Mouse (Mus musculus): ENCODE measurements around the gene Slain2.
"Not testable (repeated sequence)": the region's sequence is repeated elsewhere in the genome, so short reads cannot be mapped to it uniquely, and the experiment has no call there.

The Slain2 gene

DNA sequence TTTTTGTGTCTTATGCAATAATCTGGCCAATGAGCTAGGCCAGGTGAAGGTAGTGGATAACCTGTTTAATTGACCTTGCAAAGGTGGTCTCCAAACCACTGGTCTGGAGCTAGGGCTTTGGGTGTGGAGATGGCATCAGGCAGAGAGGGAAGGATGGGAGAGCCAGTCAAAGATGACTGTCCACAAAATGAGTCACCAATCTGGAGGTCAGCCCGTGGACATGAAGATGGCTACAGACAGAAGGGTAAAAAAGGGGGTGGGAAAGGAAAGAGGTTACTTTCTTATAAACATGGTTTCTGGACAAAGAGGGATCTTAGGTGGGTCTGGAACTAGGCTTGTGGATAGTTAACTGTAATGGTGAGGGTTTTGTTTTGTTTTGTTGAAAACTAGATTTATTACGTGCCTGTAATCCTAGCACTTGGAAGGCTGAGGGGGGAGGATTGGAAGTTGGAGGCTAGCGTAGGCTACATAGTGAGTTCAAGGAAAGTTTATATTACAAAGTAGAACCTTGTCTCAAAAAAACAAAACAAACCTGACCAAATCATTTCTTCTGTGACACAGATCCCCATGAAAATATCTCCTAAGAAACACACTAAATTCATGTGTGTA is 40.0 kb downstream of the Slain2 start:
- DNase-seq (ENCODE audit: low spot score): no peak

DNA sequence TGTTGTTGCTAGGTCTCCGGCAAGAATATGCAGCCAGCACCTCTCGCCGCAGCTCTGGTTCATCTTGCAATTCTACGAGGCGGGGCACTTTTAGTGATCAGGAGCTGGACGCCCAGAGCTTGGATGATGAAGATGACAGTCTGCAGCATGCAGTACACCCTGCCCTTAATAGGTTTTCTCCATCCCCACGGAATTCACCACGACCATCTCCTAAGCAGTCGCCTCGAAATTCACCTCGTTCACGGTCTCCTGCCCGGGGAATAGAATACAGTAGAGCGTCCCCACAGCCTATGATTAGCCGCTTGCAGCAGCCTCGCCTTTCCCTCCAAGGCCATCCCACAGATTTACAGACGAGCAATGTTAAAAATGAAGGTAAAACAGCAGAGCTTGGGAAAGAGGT is 43.2 kb downstream of the Slain2 start:
- DNase-seq (ENCODE audit: low spot score): no peak

DNA sequence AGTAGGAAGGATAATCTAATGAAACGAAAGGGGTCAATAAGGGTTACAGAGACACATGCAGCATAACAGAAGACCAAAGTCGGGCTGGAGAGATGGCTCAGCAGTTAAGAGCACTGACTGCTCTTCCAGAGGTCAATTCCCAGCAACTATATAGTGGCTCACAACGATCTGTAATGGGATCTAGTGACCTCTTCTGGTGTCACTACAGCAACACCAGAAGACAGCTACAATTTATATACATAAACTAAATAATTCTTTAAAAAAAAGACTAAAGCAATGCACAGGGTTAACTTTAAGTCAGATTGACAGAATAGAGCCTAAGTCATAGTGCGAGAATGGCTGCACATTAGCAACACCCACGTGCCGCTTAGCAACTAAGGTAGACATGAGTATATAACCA is 46.0 kb downstream of the Slain2 start:
- no peak for DNase-seq (ENCODE audit: low spot score)

DNA sequence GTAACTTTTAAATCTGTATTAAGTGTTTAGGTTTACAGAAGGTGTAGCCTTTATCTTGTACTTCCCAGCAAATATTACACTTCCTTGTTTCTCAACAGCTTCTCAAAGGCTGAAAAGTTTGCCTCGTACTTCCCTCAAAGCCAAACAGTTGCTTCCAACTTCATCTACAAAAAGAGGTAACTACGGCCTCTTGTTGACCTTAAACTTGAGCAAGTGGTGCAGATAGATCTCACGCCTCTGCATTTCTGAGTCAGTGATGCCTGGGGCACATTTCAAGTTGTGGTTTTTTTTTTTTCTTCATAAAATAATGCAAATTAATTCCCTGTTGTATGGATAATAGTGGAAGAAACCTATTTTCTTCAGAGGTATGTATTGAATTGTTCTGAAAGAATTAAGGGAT is 51.6 kb downstream of the Slain2 start:
- no peak for DNase-seq (ENCODE audit: low spot score)

DNA sequence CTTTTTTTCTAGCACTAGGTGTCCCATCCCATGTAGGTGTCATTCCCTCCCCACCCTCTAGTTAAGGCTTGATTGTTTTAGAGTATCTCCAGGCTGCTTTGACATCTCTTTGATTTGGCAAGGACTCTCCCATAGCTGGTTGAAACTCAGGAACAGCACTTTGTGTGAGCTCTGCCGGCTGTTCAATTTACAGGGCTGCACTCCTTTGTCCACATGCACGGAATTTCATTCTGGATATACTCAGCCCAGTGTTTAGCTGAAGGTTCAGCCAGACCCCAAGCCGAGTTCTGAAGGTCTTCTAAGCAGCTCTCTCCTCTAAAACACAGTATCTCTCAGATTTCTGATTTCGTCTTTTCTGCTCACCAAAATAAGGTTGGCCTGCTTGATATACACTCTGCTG is 58.3 kb downstream of the Slain2 start:
- no peak for DNase-seq (ENCODE audit: low spot score)

DNA sequence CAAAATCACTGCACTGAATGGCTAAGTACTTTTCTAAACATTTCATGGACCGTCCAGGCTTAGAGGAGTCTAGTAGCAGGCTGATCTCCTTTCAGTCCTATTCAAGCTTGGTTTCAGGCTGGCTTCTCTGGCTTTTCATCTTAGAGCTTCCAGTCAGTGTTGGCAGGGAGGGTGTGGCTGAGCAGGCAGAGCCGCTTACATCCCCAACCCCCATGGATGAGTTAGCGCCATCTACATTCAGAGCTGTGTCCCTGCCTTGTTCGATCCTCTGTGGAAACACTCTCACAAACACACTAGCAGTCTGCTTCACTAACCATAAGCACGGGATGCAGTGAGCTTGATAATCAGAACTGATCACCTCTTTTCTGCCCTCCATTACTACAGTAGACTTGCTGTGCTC is 58.8 kb downstream of the Slain2 start:
- no peak for DNase-seq (ENCODE audit: low spot score)

DNA sequence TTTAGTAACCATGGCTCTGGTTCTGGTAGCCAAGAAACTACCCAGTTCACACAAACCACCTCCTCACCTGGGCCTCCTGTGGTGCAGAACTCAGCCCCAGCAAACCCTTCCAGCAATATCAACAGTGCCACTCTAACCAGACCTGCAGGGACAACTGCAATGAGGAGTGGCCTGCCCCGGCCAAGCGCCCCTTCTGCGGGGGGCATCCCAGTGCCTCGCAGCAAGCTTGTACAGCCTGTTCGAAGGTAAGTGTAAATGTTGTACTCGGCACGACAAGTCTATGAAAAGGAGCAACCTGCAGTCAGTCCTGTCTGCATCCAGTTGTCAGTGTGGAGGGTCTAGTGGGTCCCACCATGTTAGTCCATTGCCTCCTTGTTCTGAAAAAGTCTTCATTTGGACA is 60.5 kb downstream of the Slain2 start, which contains the start of gene Gm10135:
Gene Gm10135, minus strand, starts transcription at position 101 of the 400 bp plus-strand sequence.
- DNase-seq (ENCODE audit: low spot score): no peak

DNA sequence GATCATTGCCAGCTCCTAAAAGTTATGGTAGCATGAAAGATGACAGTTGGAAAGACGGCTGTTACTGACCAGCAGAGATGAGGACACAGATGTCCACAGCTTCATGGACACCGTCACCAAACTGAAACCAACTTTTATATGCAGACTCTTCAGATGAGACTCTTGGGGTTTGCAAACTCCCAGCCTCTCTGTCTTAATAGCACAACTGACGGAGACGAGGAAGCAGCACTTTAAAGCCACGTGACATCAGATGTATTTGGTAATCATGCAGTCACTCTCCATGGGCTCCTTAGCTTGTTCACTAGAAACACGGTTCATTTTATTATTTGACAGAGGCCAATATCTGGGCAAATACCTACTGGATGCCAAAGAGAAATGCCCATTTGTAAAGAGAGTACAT is 61.9 kb downstream of the Slain2 start:
- DNase-seq (ENCODE audit: low spot score): no peak

DNA sequence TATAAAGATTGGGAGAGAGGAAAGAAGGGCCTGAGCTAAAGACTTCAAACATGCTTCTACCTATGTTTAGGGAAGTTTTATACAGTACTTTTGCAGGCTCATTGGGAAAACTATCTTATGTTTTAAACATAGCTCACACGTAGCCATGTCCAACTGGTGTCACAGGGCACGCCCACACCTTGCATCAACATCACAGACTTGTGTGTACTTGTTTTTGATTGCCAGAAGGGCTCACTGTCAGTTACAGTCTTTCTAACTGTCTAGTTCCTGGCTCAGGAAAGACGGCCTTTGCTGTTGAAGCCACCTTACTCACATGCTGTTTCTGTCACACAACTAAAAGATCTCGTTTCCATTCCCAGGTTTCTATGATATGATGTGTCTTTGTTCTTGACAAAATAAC is 62.4 kb downstream of the Slain2 start:
- no peak for DNase-seq (ENCODE audit: low spot score)

DNA sequence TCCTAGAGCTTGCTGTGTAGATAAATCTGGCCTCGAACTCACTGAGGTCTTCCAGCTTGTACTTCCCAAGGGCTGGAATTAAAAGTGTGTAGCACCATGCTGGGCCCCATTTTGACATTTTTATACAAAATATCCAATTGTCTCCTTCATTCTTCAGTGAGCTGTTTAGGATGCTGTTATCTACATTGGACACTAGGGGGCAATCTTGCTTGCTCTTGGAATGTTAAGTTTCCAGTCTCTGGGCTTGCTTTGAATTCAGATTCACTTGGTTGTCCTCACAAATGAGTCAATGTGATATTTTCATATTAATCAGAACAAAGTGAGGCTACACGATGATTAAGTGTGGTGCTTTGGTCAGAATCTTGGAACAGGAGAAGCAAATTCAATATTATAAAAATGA is 70.0 kb downstream of the Slain2 start:
- no peak for DNase-seq (ENCODE audit: low spot score)

DNA sequence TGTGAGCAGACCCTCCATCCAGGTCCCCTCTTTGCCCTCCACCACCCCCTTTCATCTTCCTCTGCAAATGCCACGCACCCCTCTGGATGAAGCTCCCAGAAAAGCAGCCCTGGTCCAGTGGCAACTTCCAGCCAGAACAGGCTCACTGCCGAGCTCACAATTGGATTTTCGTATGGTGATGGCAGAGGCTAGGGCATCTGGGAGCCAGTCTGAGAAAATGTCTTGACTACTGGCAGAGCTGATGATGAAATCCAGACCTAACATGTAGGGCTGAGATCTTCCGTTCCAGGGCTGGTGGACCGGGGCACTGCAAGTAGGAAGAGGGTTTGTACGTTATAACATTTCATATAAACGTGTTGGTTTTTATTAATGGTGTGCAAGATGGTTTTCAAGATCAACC is 73.7 kb downstream of the Slain2 start:
- no peak for DNase-seq (ENCODE audit: low spot score)

DNA sequence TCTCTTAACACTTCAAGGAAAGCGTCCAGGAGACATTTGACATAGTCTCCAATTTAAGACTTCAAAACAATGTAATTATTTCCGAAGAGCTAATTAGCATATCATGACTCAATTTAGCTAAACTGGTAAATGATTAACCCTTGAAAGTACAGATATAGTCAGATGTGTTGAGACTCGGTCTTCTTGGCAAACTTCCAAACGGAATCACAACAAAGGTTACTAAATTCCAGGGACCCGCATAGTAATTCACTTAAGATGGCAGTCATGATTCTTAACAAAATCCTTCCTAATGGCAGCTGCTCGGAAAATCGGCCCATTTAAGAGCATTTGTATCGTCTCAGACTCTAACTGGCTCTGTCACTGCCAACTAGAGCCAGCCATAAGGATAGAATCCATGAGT is 75.7 kb downstream of the Slain2 start:
- DNase-seq (ENCODE audit: low spot score): no peak

DNA sequence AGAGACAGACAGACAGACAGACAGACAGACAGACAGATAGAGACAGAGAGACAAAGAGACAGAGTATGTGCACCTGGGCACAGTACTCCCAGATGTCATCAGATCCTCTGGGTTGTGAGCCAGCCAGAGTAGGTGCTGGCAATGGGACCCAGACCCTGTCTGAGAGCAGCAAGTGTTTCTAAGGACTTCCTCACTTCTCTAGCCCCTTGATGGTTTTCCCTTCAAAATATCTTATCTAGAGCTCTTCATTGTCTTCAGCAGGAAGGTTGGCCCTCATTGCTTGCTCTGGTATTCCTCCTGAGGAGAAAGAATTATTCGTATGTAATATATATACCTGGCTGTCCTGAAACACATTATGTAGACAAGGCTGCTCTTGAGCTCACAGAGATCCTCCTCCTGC is 78.4 kb downstream of the Slain2 start:
- DNase-seq (ENCODE audit: low spot score): no peak

DNA sequence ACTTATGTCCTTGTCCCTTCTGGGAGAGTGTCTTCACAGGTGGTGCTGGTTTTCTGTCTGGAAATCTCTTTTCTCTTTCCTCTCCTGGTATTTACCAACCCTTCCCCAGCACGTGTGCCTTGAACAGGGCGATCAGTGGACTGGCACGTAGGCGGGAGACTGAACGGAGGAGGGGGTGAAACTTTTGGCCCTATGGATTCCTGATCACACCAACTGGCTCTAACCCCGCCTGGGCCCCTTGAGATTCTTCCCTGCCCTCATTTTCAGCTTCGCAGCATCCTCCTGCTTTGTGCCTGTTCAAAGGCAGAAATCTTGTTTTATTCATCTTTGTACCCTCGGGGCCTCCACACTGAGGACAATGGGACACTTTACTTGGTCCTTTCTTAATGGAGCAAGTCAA is 80.3 kb downstream of the Slain2 start:
- no peak for DNase-seq (ENCODE audit: low spot score)

DNA sequence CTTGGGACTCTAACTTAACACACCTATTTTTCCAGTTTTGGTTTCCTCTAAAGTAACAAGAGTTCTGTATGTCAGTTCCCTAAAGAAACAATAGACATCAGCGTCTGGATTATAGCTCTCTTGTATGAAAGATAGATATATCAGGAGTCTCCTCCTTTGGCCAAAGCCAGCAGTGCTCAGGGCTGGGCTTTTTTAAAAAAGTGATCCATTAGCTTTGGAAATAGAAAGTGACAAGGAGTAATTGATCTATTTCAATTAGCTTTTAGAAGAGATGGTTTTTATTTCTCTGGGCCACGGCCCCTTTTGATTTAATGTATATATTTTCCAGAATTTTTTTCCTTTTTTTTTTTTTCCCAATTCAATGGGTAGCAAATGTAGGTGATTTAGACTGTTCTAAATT is 80.8 kb downstream of the Slain2 start:
- DNase-seq (ENCODE audit: low spot score): no peak

DNA sequence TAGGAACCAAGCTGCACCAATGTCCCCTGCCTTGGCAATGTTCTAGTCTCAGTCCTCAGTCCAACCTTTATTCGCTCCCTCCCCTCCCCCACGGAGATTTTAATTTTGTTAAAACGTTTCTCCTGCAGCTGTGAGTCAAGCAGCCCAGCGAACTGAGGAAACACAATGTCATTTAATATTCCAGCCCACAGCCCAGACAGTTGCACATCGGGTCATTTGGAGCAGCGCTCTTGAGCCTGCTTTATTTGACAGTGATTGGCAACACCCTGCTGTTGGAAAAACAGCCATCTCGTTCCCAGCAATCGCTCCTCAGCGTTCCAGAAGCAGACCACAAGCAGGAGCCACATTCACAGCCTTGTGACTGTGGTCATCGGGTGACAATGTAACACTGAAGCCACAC is 81.3 kb downstream of the Slain2 start:
- DNase-seq (ENCODE audit: low spot score): no peak

DNA sequence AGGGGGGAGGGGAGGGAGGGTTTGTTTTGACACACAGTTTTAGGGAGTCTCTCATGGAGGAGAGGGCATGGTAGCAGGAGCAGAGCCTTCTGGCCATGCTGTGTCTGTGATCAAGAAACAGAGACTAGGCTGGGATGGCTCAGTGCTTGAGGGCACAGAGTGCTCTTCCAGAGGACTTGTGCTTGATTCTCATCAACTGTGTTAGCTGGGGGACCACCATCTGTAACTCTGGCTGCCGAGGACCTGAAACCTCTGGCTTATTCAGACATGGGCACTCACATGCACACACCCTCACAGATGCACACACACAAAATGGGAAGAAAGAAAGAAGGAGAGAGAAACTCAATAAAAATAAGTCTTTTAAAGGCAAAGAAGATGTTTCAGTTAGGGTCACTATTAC is 84.4 kb downstream of the Slain2 start:
- DNase-seq (ENCODE audit: low spot score): not testable (repeated sequence)

DNA sequence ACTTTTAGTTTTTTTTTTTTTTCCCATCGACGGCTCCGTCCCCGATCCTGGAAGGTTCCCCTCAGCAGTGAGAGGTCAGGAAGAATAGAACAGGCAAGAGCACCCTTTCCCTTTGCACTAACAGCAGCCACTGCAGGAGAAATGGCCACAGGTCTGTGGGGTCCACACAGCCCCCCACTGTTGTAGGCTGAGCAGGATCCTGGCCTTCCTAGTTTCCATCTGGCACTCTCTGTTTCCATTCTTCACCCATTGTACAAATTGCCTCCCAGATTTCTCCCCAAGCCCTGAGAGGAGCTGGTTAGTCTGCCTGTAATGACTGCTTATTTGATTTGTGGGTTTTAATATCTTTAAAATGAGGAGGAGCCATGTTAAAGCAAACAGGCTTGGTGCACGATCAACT is 89.9 kb downstream of the Slain2 start:
- DNase-seq (ENCODE audit: low spot score): no peak

DNA sequence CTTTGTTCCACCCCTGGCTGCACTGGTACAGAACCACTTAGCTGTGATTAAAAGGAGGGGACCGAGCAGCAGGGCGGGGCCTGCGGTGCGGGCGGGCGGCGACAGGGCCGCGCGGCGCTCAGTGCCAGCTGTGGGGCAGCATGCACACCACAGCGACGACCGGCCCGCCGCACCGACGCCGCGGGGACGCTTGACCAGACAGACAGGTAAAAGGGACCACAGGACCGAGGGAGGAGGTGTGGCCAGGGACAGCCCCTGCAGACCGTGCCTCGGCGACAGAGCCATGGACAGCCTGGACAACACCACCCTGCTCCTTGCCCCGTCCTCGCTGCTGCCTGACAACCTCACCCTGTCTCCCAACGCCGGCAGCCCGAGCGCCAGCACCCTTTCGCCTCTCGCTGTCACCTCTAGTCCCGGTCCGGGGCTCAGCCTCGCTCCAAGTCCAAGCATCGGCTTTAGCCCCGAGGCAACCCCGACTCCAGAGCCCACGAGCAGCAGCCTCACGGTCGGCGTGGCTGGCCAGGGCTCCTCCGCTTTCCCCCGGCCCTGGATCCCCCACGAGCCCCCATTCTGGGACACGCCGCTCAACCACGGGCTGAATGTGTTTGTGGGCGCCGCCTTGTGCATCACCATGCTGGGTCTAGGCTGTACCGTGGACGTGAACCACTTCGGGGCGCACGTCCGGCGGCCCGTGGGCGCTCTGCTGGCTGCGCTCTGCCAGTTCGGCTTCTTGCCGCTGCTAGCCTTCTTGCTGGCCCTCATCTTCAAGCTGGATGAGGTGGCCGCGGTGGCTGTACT is 92.9 kb downstream of the Slain2 start, which contains the start of gene Slc10a4:
Gene Slc10a4, plus strand, starts transcription at position 100 of the 798 bp plus-strand sequence.
- DNase-seq (ENCODE audit: low spot score): no peak

DNA sequence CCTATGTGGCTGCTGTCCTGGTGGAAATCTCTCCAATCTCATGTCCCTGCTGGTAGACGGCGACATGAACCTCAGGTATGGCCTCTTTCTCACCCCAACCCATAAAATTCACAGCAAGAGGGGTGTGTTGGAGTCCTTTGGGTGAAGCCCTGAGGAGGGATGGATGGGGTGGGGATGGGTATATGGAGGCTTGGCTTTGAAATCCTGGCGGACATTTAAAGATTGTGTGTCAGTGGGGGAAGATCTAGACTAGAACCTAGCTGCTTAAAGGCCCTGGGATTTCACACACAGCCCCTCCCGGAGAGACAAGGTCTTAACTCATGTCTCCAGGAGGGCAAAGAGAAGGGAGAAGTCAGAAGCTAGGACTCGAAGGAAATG is 93.5 kb downstream of the Slain2 start:
- DNase-seq (ENCODE audit: low spot score): no peak

DNA sequence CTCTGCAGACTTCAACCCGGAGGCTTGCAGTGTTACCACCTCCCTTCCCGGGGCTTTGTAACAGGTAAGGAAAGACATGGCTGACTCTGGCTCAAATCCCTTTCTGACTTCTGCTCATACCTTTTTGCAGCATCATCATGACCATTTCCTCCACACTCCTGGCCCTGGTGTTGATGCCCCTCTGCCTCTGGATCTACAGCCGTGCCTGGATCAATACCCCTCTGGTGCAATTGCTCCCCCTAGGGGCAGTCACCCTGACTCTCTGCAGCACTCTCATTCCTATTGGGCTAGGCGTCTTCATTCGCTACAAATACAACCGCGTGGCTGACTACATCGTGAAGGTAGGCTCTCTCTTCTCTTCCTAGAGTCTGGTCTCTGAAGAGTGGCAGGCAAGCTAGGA is 94.1 kb downstream of the Slain2 start:
- not testable (repeated sequence) for DNase-seq (ENCODE audit: low spot score)

DNA sequence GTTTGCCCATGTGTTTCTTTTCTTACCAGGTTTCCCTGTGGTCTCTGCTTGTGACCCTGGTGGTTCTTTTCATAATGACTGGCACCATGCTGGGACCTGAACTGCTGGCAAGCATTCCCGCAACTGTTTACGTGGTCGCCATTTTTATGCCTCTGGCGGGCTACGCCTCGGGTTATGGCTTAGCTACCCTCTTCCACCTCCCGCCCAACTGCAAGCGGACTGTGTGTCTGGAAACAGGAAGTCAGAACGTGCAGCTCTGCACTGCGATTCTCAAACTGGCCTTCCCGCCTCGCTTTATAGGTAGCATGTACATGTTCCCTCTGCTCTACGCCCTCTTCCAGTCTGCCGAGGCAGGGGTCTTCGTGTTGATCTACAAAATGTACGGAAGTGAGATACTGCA is 97.7 kb downstream of the Slain2 start:
- not testable (repeated sequence) for DNase-seq (ENCODE audit: low spot score)

DNA sequence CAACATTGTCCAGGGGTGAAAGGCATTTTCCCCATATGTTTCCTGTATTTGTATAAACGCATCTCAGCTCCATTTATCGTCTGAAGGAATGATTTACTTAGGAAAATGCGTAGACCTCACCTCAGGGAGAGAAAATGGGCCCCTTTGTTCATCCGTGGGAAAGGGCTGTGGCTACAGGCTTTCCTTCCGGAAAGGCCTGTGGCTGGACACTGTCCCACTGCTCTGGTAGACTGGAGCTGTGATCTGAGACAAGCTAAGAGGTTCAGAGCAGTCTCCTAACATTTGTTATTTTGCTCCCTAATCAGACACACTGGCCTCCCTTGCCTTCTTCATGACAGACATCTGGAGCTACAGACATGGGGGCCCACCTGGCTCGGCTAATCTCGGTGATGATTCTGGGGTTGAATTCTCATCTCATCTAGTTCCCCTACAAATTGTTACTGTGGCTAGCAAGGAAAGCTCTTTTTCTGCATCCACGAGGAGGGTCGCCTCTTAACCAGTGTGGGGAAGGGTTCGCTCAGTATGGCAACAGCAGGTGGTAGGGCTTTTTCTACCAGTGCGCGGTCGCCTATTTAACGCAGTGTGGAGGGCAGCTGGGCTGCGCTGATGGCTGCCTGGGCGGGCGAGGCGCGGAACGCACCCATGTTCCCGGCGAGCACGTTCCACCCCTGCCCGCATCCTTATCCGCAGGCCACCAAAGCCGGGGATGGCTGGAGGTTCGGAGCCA is 98.9 kb downstream of the Slain2 start:
- DNase-seq (ENCODE audit: low spot score): not testable (repeated sequence)

Data from testis, postnatal 14 days (tissue).